Mouse (Mus musculus): Measurements from ENCODE around the gene Atp8b3.

Gene Atp8b3

DNA sequence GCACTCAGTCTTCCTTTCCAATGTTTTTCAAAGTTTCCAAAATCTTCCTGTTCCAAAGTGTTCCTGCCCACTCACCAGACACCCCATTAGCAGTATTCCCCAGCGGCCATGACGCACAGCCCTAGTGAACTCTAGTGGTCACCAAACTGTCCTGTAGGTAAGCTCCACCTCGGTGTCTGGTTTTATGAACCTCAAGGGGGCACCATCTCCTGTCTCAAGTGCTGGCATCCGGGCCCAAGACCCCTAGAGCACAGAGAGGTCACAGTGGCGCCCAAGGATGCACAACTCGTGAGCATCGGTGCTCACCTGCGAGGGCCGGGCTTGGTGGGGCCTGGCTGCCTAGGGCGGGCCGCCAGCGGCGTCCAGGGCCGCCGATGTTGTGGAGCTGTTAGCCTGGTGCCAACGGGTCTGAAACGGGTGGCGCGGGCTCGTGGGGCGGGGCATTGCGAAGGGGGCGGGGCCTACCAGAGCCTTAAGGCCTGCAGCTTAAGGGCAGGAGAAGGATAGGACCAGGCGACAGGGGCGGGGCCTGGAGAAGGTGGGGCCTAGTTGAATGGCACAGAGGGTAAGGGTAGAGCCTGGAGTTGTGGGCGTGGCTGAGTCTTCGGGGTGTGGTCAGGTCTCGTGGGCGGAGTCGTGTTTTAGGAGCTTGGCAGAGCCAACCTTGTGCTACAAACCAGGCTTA lies at the start of gene Atp8b3:
Atp8b3 (minus strand) TSS at position 415 of the 685 bp plus-strand sequence.
- DNase-seq = no peak

DNA sequence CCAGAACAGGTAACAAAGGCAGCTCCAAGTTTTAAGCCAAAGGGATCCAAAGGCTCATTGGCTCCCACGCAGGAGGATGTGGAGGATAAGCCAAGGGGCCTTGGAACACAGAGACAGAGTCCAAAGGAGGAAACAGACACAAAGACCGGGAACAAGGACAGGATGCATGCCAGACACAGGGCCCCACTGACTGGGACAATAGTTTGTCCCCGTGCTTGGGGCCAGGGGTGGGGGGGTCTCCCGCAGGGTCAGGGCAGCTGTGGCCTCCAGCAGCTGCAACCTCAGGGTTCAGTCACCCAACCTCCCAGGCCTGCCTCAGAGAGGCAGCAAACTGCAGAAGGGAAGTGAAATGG lies 48.4 kb upstream of the Atp8b3 start:
- DNase-seq = no peak

DNA sequence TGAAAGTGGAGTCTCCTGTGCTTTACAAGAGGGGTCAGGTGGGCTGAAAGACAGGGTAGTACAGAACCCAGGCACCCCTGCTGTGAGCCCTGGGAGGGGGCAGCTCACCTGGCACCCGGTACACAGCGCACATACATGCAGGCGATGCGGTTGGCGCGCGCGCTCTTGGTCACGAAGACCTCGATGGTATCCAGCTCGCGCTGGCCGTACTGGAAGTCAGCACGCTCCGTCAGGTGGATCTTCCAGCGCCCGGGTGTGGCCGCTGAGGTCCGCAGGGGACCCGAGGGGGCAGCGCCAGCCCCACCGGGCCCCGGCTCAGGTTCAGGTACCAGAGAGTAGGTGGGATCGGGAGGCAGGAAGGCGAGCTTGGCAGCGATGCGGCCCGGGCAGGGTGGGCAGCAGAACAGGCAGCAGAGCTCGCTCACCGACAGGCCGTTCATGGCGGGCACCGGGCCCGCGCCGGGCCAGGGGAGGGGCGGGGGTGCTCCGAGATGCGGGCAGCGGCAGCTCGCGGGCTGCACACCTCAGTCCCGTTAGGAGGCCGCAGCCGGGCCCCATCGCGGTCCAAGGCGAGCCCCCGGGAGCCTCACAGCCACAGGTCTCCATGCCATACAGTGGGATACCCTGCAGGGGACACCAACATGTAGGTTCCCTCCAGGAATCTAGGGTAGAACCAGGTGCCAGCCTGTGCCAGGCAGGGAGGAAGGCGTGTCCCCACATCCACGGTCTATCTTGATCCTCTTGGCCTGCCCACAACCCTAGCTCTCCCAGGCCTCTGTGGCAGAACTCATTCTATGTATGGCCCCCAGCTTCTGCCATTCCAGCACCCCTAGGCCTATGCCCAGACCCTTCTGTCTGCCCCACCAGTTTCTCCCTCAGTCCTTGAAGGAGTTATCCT lies 47.7 kb upstream of the Atp8b3 start:
- peak; percentile 39 for DNase-seq

DNA sequence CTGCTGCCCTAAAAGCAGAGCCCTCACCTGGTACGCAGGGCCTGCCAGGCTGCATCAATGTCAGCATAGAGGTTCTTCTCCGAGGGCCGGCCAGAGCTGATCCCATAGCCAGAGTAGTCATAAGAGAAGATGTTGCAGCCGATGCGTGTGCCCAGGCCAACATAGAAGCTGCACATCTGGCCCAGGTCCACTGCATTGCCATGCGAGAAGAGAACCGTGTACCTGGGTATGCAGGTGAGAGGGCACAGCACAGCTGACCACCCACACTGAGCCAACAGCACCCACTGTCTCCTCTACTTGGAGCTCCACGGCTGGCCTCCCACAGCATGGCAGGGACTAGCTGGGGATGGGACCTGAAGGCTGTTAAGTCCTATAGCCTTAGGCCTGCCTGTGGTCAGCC lies 46.7 kb upstream of the Atp8b3 start:
- no peak for DNase-seq

- DNase-seq = no peak
These were observed 46.0 kb upstream of the Atp8b3 start for GRCm38 (mm10) chr10:80584642-80585552.

GRCm38 (mm10) chr10:80584045-80584488 lies 45.1 kb upstream of the Atp8b3 start:
- DNase-seq = peak; percentile 50

DNA sequence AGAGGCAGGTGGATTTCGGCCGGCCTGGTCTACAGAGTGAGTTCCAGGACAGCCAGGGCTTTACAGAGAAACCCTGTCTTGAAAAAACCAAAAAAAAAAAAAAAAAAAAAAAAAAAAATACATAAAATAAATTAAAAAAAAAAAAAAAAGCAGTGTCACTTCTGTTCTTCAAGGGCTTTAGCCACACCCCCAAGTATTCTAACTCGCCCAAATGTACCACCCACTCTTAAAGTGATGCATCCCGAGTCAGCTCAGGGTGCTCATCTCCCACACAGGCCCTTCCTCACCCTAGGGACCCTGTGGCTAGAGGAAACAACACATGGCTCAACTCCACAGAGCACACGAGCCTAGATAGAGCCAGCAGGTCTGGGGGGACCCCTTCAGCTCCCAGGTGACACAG lies 44.1 kb upstream of the Atp8b3 start:
- DNase-seq = no peak

DNA sequence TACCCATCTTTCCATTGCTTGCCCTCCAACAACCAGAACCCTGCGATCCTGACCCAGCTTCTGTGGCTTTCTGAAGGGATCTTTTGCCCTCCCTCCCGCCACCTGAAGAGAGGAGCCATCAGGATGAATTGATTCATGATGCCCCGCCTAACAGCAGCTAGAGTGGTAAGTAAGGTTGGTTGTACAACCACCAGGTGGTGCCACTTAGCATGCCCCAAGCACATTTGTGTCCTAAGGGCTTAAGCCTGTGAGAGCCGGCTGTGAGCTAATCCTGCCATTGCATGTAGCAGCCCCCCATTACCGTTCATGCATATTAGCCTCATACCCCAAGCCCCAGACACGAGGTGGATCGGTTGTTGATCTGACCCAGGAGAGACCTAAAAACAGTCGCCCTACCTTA lies 40.0 kb upstream of the Atp8b3 start:
- no peak for DNase-seq

GRCm38 (mm10) chr10:80578131-80578750 lies 39.3 kb upstream of the Atp8b3 start:
- DNase-seq = peak; percentile 71

DNA sequence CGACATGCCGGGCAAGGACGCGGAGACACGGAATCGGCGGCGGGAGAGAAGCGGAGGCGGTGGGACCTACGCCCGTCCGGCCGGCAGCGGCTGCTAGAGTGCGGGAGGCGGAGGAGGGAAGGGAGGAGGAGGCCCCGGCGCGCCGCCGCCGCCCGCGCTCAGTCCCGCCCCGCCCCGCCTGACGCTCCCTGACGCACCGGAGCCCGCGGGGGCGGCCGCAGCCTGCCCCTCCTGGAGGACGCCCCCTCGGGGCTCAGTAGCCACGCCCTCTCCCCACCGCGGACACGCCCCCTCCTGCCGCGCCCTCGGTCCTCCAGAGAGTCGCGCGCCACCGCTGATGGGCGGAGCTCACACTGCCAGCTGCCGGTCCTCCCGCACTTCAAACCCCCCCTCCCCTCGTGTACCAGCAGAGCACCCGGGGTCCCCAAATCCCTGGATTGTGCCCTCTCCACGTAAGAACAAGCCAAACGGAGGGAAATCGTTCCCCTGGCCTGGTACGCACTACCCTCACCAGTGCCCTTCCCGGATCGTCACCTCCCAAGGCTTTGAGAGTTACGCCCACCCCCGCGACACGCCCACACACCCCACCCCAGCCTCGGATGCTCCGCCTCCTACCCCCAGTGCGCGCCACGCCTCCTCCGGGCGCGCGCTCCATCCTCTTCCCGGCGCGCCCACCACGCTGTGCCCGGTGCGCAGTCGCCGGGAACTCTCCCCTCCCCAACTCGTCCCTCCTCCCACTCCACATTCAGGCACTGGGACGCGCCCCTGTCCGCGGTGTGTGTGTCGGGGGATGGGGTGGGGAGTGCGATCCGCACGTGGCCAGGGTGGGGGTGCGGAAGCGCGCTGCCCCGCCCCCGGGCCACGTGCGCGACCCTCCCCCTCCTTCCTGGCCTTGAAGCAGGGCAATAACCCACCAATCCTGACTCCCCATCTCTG lies 38.5 kb upstream of the Atp8b3 start, which contains the start of gene Klf16:
Klf16 (minus strand) TSS at position 127 of the 936 bp plus-strand sequence.
- DNase-seq = peak; percentile 87

- peak; percentile 67 for DNase-seq
These were observed 37.6 kb upstream of the Atp8b3 start for GRCm38 (mm10) chr10:80576351-80577194.

DNA sequence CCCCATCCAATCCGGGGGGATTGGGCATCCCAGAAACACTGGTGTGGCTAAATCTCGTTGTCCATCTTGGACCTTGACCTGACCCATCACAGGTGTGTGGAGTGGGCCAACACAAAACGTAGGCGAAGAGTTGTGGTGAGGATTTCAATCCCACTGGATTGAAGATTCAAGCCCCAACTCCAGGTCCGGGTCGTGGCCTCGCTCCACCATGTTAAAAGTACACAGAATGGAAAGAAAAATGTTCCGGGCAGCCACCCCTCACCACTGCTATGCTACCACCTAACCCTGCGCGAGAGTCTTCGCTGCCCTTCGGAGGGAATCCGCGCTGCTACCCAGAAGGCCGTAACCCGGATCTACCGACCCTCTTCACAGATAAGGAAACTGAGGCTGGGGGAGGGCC lies 37.0 kb upstream of the Atp8b3 start:
- no peak for DNase-seq

DNA sequence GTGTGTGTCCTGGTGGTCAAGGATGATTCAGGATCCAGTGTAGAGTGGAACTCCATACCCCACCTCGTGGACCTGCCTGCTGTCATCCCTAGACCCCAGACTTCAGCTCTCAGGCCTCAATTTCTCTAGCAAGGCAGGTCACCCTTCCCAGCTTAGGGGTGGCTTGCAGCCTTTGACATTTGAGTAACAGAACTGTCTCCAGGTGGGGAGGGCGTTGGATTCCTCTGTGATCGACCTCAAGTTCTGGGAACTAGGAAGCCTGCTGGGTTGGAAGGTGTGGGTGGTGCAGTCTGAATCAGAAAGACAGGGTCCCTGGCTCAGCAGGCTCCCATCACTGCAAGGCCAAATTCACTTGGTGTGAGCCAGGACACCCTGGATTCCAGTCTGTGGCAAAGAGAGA lies 36.0 kb upstream of the Atp8b3 start:
- DNase-seq = no peak

GRCm38 (mm10) chr10:80573944-80574343 lies 35.0 kb upstream of the Atp8b3 start:
- DNase-seq = no peak

- no peak for DNase-seq
These were observed 33.6 kb upstream of the Atp8b3 start for GRCm38 (mm10) chr10:80572477-80572876.

GRCm38 (mm10) chr10:80570871-80571836 lies 32.2 kb upstream of the Atp8b3 start:
- DNase-seq = peak; percentile 53

DNA sequence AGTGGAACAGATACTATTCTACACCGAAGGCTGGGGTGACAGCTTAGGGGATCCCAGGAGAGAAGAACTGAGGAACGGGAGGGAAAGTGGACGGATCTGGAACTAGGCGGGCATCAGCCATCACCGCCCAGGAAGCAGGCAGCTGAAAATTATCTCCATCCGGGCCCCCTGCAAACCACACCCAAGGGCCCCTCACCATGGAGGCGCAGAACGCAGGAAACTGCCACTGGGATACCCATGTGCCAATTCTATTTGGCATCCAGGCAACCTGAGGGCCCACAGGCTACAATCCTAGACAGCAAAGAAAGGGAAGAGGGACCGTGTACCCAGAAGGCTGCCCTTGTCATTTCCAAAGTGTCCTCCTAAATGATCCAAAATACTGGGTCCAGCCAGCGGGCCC lies 31.5 kb upstream of the Atp8b3 start:
- DNase-seq = no peak

DNA sequence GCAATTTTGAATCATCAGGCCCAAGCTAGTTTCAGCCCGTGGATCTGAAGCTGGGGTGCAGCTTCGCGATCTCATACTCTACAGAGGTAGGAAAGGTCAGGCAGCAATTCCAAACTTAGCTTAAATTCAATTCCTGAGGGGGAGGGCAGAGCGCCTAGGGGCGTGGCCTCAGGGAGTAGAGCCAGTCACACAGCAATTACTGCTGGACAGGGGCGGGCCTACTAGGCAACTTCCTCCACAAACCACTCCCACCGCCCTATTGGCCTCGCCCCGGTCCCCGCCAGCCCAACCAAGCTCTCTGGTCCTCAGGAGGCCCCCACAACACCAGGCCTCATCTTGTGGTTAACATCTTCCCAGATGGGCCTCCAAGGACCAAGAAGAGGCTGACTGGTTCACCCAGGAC lies 30.7 kb upstream of the Atp8b3 start:
- no peak for DNase-seq

- no peak for DNase-seq
These were observed 30.0 kb upstream of the Atp8b3 start for GRCm38 (mm10) chr10:80568876-80569275.
